ENCODE assay signal across 8 mouse cellular contexts in the genomic region with DNA sequence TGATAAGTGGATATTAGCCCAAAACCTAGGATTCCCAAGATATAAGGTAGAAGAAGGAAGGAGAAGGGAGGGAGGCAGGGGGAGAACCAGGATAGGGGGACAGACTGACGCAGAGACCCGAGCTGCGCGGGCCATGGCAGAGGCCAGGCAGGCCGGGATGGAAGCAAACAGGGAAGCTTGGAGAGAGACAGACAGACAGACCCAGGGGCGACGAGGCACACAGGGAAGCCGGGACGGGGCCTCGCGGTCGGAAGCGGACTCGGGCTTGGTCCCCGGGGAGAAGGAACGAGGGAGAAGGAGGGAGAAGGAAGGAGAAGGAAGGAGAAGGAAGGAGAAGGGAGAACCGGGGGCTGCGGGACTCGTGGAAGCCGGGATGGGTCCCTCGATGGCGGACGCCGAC. TPM values are rescaled to one million over a fixed set of nuclear protein-coding genes. Genes with fewer than 3 reads are reported as not detected.
A peak's percentile ranks its signal among the peaks of the same experiment; 100 is the strongest.
DNase-seq lines count a peak whose midpoint lies in the region; ATAC-seq and TF ChIP-seq lines count a peak whose summit lies in the region.
"Not testable (repeated sequence)": the region's sequence is repeated elsewhere in the genome, so short reads cannot be mapped to it uniquely, and the experiment has no call there.
"Had no signal": no experiment of that assay in that cellular context is flagged by ENCODE, and none has a peak within 500 bp of the region (broad histone marks: within the 10 kb centered on the region; RNA-seq: fewer than 3 reads in every experiment).

No protein-coding gene starts in this region.

- not testable (repeated sequence) for H3K27me3 ChIP-seq in embryonic facial prominence, embryonic 10.5 days (replicated peaks; ENCODE audit: low read depth, poor library complexity, severe bottlenecking); heart, adult 2 months (ENCODE audit: control insufficient read depth, insufficient read depth, low read length); intestine, embryonic 15.5 days (replicated peaks); limb, embryonic 12.5 days

- WGBS in embryonic facial prominence, embryonic 10.5 days: 50% methylated on average over 24 of the region's 24 CpGs
- 40% methylated on average over 24 of the region's 24 CpGs for WGBS in heart, adult 2 months
- WGBS in intestine, embryonic 15.5 days: 47% methylated on average over 24 of the region's 24 CpGs
- WGBS in limb, embryonic 12.5 days: 51% methylated on average over 24 of the region's 24 CpGs

- H3K9ac ChIP-seq in heart, adult 2 months (ENCODE audit: low read depth, low read length): peak overlapping the region; percentile 59; the same call in 1 of the 2 replicates
- H3K9ac ChIP-seq in intestine, embryonic 15.5 days: 0 out of 2 replicates have a peak overlapping the region, but pooled peaks have one; percentile 6
- peak overlapping the region; percentile 12; the same call in 1 of the 2 replicates for H3K9ac ChIP-seq in limb, embryonic 12.5 days (replicated peaks)

- intact Hi-C loops in heart, adult 2 months (cut with DNase I): loop anchor here (5.0 kb wide), 2 partner anchors 335 to 915 kb away; partner anchors contain the start of gene Zfp78

- peak overlapping the region; percentile 49 for H3K4me3 ChIP-seq in embryonic facial prominence, embryonic 10.5 days
- peak overlapping the region; percentile 60 for H3K4me3 ChIP-seq in heart, adult 2 months
- H3K4me3 ChIP-seq in intestine, embryonic 15.5 days (replicated peaks): peak overlapping the region; percentile 36
- peak overlapping the region; percentile 32 for H3K4me3 ChIP-seq in limb, embryonic 12.5 days (replicated peaks)

- not testable (repeated sequence) for TF ChIP-seq CTCF in heart, adult 2 months (IDR thresholded peaks at IDR 0.05)

- not testable (repeated sequence) for H3K36me3 ChIP-seq in embryonic facial prominence, embryonic 10.5 days (replicated peaks); heart, adult 2 months (ENCODE audit: control insufficient read depth, insufficient read depth, low read length); intestine, embryonic 15.5 days; limb, embryonic 12.5 days

- TF ChIP-seq EP300 in heart, adult 2 months (IDR thresholded peaks at IDR 0.05; ENCODE audit: insufficient read depth, low read depth, low read length): not testable (repeated sequence)

- peak; percentile 19 for DNase-seq in T-cell, adult 2 months (ENCODE audit: low spot score)
- peak; percentile 68 for DNase-seq in embryonic facial prominence, embryonic 10.5 days (ENCODE audit: low spot score)
- DNase-seq in heart, adult 2 months: not testable (repeated sequence)
- DNase-seq in ovary, postnatal 10 days (ENCODE audit: low spot score): peak; percentile 5

- H3K4me1 ChIP-seq in embryonic facial prominence, embryonic 10.5 days; heart, adult 2 months (ENCODE audit: control insufficient read depth, insufficient read depth, low read length); intestine, embryonic 15.5 days (replicated peaks); limb, embryonic 12.5 days (replicated peaks): not testable (repeated sequence)

- ATAC-seq in intestine, embryonic 15.5 days: peak; percentile 66; the same call in 1 of the 2 replicates
- ATAC-seq in limb, embryonic 12.5 days (ENCODE audit: insufficient number of reproducible peaks, insufficient read depth, low FRiP score, low TSS enrichment, low read depth): peak; percentile 71; the same call in 1 of the 2 replicates
- ATAC-seq in megakaryocyte progenitor cell, adult 5-6 weeks (replicated peaks; ENCODE audit: poor library complexity): peak; percentile 24

- H3K27ac ChIP-seq in embryonic facial prominence, embryonic 10.5 days (replicated peaks): peak overlapping the region; percentile 71
- peak overlapping the region; percentile 36 for H3K27ac ChIP-seq in heart, adult 2 months
- H3K27ac ChIP-seq in intestine, embryonic 15.5 days: 0 out of 2 replicates have a peak overlapping the region, but pooled peaks have one; percentile 1
- peak overlapping the region; percentile 25 for H3K27ac ChIP-seq in limb, embryonic 12.5 days

- TF ChIP-seq POLR2A in heart, adult 2 months (IDR thresholded peaks at IDR 0.05; ENCODE audit: insufficient read depth, low read depth, low read length): not testable (repeated sequence)

- H3K79me2 ChIP-seq in heart, adult 2 months (replicated peaks; ENCODE audit: control insufficient read depth, insufficient read depth, low read length): not testable (repeated sequence)

- not testable (repeated sequence) for H3K9me3 ChIP-seq in embryonic facial prominence, embryonic 10.5 days; intestine, embryonic 15.5 days; limb, embryonic 12.5 days

- H3K4me2 ChIP-seq in intestine, embryonic 15.5 days (replicated peaks): peak overlapping the region; percentile 45
- H3K4me2 ChIP-seq in limb, embryonic 12.5 days: peak overlapping the region; percentile 32

RNA-seq across cellular contexts. Expression of gene Gm45844, which starts 0.5 kb away (rescaled TPM):
- 1.7 and 3.7 TPM in 2 replicates for polyA plus RNA-seq in embryonic facial prominence, embryonic 10.5 days (2016; fragmentation: Nextera tagmentation; extraction: Ambion mirVana)
- 1 to 10 TPM in 1 of 2 experiments, under 1 TPM in 1; 0.34 to 2.2 TPM for total RNA-seq in heart, adult 2 months (2021)
- 0.20 and 0.98 TPM in 2 replicates for polyA plus RNA-seq in heart, adult 2 months (2012; rRNA removed)
- 2.8 and 3.1 TPM in 2 replicates for polyA plus RNA-seq in intestine, embryonic 15.5 days (2015; fragmentation: Nextera tagmentation; extraction: Ambion mirVana)
- polyA plus RNA-seq in limb, embryonic 12.5 days (2016; fragmentation: Nextera tagmentation; extraction: Ambion mirVana): 2.6 and 3.2 TPM in 2 replicates
- 2.4 TPM in 2 replicates for total RNA-seq in megakaryocyte progenitor cell, adult 5-6 weeks (2015)
- total RNA-seq in megakaryocyte progenitor cell, adult 5-6 weeks (2017): 0.21 and 3.9 TPM in 2 replicates

RNA-seq across cellular contexts. Expression of gene Clcn4, which starts 23.1 kb away (rescaled TPM):
- polyA plus RNA-seq in embryonic facial prominence, embryonic 10.5 days (2016; fragmentation: Nextera tagmentation; extraction: Ambion mirVana): 38.4 and 39.1 TPM in 2 replicates
- total RNA-seq in heart, adult 2 months (2021): 10 to 100 TPM; 50.1 to 55.4 TPM
- 27.2 and 48.8 TPM in 2 replicates for polyA plus RNA-seq in heart, adult 2 months (2012; rRNA removed)
- polyA plus RNA-seq in intestine, embryonic 15.5 days (2015; fragmentation: Nextera tagmentation; extraction: Ambion mirVana): 49.4 and 50.7 TPM in 2 replicates
- 36.2 and 38.7 TPM in 2 replicates for polyA plus RNA-seq in limb, embryonic 12.5 days (2016; fragmentation: Nextera tagmentation; extraction: Ambion mirVana)
- 19.0 and 21.3 TPM in 2 replicates for total RNA-seq in megakaryocyte progenitor cell, adult 5-6 weeks (2015)
- total RNA-seq in megakaryocyte progenitor cell, adult 5-6 weeks (2017): 24.9 and 26.4 TPM in 2 replicates

RNA-seq across cellular contexts. Expression of gene Vmn2r29, which starts 30.4 kb away (rescaled TPM):
- 0.26 TPM in 2 replicates for polyA plus RNA-seq in embryonic facial prominence, embryonic 10.5 days (2016; fragmentation: Nextera tagmentation; extraction: Ambion mirVana)
- total RNA-seq in heart, adult 2 months (2021): under 1 TPM in 1 of 2 experiments, not detected in 1; 0.09 TPM
- polyA plus RNA-seq in heart, adult 2 months (2012; rRNA removed): 0.06 TPM in 1 of 2 replicates, not detected in the other
- 0.21 and 0.64 TPM in 2 replicates for polyA plus RNA-seq in intestine, embryonic 15.5 days (2015; fragmentation: Nextera tagmentation; extraction: Ambion mirVana)
- polyA plus RNA-seq in limb, embryonic 12.5 days (2016; fragmentation: Nextera tagmentation; extraction: Ambion mirVana): 0.93 and 1.5 TPM in 2 replicates
- not detected in 2 replicates for total RNA-seq in megakaryocyte progenitor cell, adult 5-6 weeks (2015)
- 0.41 and 0.83 TPM in 2 replicates for total RNA-seq in megakaryocyte progenitor cell, adult 5-6 weeks (2017)
- total RNA-seq: heart, postnatal 10 days had no signal

RNA-seq across cellular contexts. Expression of gene Vmn2r30, which starts 59.9 kb away (rescaled TPM):
- polyA plus RNA-seq in embryonic facial prominence, embryonic 10.5 days (2016; fragmentation: Nextera tagmentation; extraction: Ambion mirVana): not detected in 2 replicates
- total RNA-seq in heart, adult 2 months (2021): not detected
- polyA plus RNA-seq in heart, adult 2 months (2012; rRNA removed): not detected in 2 replicates
- polyA plus RNA-seq in intestine, embryonic 15.5 days (2015; fragmentation: Nextera tagmentation; extraction: Ambion mirVana): not detected in 2 replicates
- polyA plus RNA-seq in limb, embryonic 12.5 days (2016; fragmentation: Nextera tagmentation; extraction: Ambion mirVana): 0.04 TPM in 1 of 2 replicates, not detected in the other
- total RNA-seq in megakaryocyte progenitor cell, adult 5-6 weeks (2015): 0.12 TPM in 1 of 2 replicates, not detected in the other
- not detected in 2 replicates for total RNA-seq in megakaryocyte progenitor cell, adult 5-6 weeks (2017)
- total RNA-seq: heart, postnatal 10 days had no signal

Comparison
In these comparisons a context has a peak if more than half of its experiments do, and no peak if none do; other contexts are left out.
1. H3K27ac ChIP-seq: peak in every context shown above with its lines; median percentile 71 in embryonic facial prominence, embryonic 10.5 days; 36 in heart, adult 2 months; 25 in limb, embryonic 12.5 days; 1 in intestine, embryonic 15.5 days.
2. H3K9ac ChIP-seq: peak in every context shown above with its lines; median percentile 59 in heart, adult 2 months; 12 in limb, embryonic 12.5 days; 6 in intestine, embryonic 15.5 days.